Mouse (Mus musculus) embryonic facial prominence, embryonic 15.5 days (tissue): ENCODE data around the gene Tardbp. TPM values are rescaled to one million over a fixed set of nuclear protein-coding genes. Genes with fewer than 3 reads are reported as not detected.

Experiments
- ATAC-seq: fragments of 200-750 bp; cut with Nextera tagmentation; 2 replicates; pipeline ENCODE4 v1.8.0; 2017; ENCODE audit warnings: low read depth, moderate TSS enrichment; ENCODE audit not compliant: insufficient number of reproducible peaks, low FRiP score, low TSS enrichment
- H3K27ac ChIP-seq: fragments of 300-500 bp; sonication (generic); replicated peaks from 2 replicates; pipeline ENCODE4 v1.5.1; 2015; ENCODE audit warnings: mild to moderate bottlenecking, inconsistent platforms
- H3K27me3 ChIP-seq: fragments of 300-500 bp; sonication (generic); 2 replicates; pipeline ENCODE4 v1.6.1; 2015; ENCODE audit warnings: inconsistent platforms
- H3K36me3 ChIP-seq: fragments of 300-500 bp; sonication (generic); 2 replicates; pipeline ENCODE4 v1.6.1; 2015; ENCODE audit warnings: mild to moderate bottlenecking, inconsistent platforms
- H3K4me1 ChIP-seq: fragments of 300-500 bp; sonication (generic); 2 replicates; pipeline ENCODE4 v1.6.1; 2015; ENCODE audit warnings: inconsistent platforms
- H3K4me2 ChIP-seq: fragments of 300-500 bp; sonication (generic); replicated peaks from 2 replicates; pipeline ENCODE4 v1.6.1; 2015; ENCODE audit warnings: mild to moderate bottlenecking, inconsistent platforms
- H3K4me3 ChIP-seq: fragments of 300-500 bp; sonication (generic); replicated peaks from 2 replicates; pipeline ENCODE4 v1.5.1; 2015; ENCODE audit warnings: mild to moderate bottlenecking, inconsistent platforms
- H3K9ac ChIP-seq: fragments of 300-500 bp; sonication (generic); 2 replicates; pipeline ENCODE4 v1.6.1; 2015; ENCODE audit warnings: inconsistent platforms
- H3K9me3 ChIP-seq: fragments of 300-500 bp; sonication (generic); replicated peaks from 2 replicates; pipeline ENCODE4 v1.6.1; 2016; ENCODE audit warnings: inconsistent platforms
- WGBS: fragments of 180-500 bp; shearing (Covaris S2); methylation state at CpG from one replicate; pipeline ENCODE4 v1.1.7; 2015; 5-methylcytosine and 5-hydroxymethylcytosine counted together
- polyA plus RNA-seq: library from polyadenylated mRNA; unstranded; fragments of >200 nt; fragmentation: Nextera tagmentation; extraction: Ambion mirVana; gene quantifications from 2 replicates; pipeline ENCODE4 v1.2.1, GENCODE M21; 2015

The Tardbp gene
- polyA plus RNA-seq, 1 experiment from 2014 or later = 282 TPM

DNA sequence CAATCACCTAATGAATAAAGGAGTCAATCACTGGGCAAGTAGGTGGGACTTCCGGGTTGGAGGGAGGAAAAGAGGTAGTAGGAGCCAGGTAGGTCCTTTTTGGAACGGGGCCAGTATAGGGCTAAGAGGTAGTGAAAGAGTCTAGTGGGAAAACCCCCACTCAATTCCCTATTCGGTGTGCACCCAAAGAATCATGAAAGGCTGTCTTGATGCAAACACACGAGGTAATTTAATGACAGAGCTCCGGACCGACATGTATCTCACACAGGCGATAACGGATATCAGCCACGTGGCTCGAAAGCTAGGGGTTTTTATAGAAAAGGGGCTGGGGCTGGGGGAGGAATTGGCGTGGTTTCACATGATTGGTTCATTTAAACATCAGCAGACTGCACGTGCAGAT lies 28.0 kb downstream of the Tardbp start:
- H3K36me3 ChIP-seq = peaks cover 57% of the 10 kb centered on the region
- H3K4me2 ChIP-seq = no peak overlapping the region
- H3K9me3 ChIP-seq = no peaks in the 10 kb centered on the region
- 90% methylated on average over 12 of the region's 12 CpGs for WGBS
- H3K9ac ChIP-seq = no peak overlapping the region
- ATAC-seq = no peak
- no peak overlapping the region for H3K27ac ChIP-seq
- no peaks in the 10 kb centered on the region for H3K4me1 ChIP-seq
- no peak overlapping the region for H3K4me3 ChIP-seq
- H3K27me3 ChIP-seq = no peaks in the 10 kb centered on the region

DNA sequence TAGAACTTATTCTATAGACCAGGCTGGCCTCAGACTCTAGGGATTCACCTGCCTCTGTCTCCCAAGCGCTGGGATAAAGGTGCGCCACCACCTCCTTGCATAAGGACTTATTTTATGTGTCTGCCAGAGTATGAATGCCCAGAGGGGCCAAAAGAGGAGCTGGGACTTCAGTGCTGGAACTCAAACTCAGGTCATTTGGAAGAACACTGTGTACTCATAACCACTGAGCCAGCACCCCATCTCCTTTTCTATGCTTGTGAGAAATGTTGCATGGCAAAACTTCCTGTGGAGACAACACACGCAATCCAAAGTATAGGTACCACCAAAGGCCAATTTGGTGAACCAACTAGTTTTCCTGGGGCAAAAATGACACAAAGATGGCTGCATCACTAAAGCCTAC lies 30.1 kb downstream of the Tardbp start:
- no peak for ATAC-seq
- Histone ChIP-seq H3K36me3 (peaks cover 63% of the 10 kb centered on the region), H3K9me3 (no peaks in the 10 kb centered on the region), H3K9ac (no peak overlapping the region), H3K4me1 (peaks cover 17% of the 10 kb centered on the region), H3K4me3 (no peak overlapping the region), H3K27ac (no peak overlapping the region), H3K4me2 (no peak overlapping the region), H3K27me3 (no peaks in the 10 kb centered on the region)
- WGBS = 96% methylated on average over 3 of the region's 3 CpGs

GRCm38 (mm10) chr4:148595916-148596315 lies 30.9 kb downstream of the Tardbp start:
- WGBS = 82% methylated on average over 6 of the region's 6 CpGs
- no peak overlapping the region for H3K9ac ChIP-seq
- peaks cover 17% of the 10 kb centered on the region for H3K4me1 ChIP-seq
- no peak overlapping the region for H3K4me2 ChIP-seq
- no peaks in the 10 kb centered on the region for H3K9me3 ChIP-seq
- peaks cover 63% of the 10 kb centered on the region for H3K36me3 ChIP-seq
- no peak overlapping the region for H3K4me3 ChIP-seq
- no peaks in the 10 kb centered on the region for H3K27me3 ChIP-seq
- H3K27ac ChIP-seq = no peak overlapping the region
- no peak for ATAC-seq

DNA sequence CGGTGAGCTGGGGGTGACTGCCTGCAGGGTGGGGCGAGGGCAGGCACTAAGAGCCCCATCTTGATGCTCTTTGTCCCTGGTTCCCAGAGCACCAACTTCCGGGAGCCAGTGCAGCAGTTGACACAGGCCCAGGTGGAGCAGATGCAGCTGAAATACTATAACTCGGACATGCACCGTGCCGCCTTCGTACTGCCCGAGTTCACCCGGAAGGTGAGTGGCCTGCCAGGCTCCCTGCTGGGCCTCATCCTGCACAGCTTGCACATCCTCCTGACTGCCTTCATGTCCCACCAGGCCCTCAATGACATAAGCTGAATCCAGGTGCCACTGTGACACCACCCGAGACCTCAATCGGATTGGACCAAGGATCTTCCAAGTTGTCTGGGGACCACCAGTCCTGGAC lies 32.8 kb downstream of the Tardbp start:
- Histone ChIP-seq H3K9me3 (no peaks in the 10 kb centered on the region), H3K27me3 (no peaks in the 10 kb centered on the region), H3K4me3 (no peak overlapping the region), H3K4me2 (no peak overlapping the region), H3K36me3 (peaks cover 58% of the 10 kb centered on the region), H3K9ac (no peak overlapping the region), H3K4me1 (peaks cover 25% of the 10 kb centered on the region), H3K27ac (no peak overlapping the region)
- ATAC-seq = no peak
- WGBS = 94% methylated on average over 11 of the region's 11 CpGs

- H3K9me3 ChIP-seq = no peaks in the 10 kb centered on the region
- H3K27me3 ChIP-seq = no peaks in the 10 kb centered on the region
- H3K4me1 ChIP-seq = peaks cover 25% of the 10 kb centered on the region
- peak overlapping the region; percentile 55; the same call in 1 of the 2 replicates for H3K27ac ChIP-seq
- peak overlapping the region; percentile 99 for H3K4me3 ChIP-seq
- peak; percentile 31 for ATAC-seq
- peaks cover 36% of the 10 kb centered on the region for H3K36me3 ChIP-seq
- peak overlapping the region; percentile 89 for H3K4me2 ChIP-seq
- WGBS = under 1% methylated on average over 53 of the region's 53 CpGs
- H3K9ac ChIP-seq = peak overlapping the region; percentile 83
Observed at GRCm38 (mm10) chr4:148591637-148592380, 35.0 kb downstream of the Tardbp start.

GRCm38 (mm10) chr4:148591171-148591630 lies 35.6 kb downstream of the Tardbp start, which contains the start of gene Srm:
Gene Srm (plus strand): TSS chr4:148591503.
- Histone ChIP-seq H3K4me1 (peaks cover 25% of the 10 kb centered on the region), H3K27me3 (no peaks in the 10 kb centered on the region), H3K36me3 (peaks cover 30% of the 10 kb centered on the region), H3K9ac (peak within 1 kb of the TSS; percentile 83), H3K9me3 (no peaks in the 10 kb centered on the region), H3K4me2 (peak within 1 kb of the TSS; percentile 89), H3K4me3 (peak within 1 kb of the TSS; percentile 99), H3K27ac (peak within 1 kb of the TSS; percentile 79)
- ATAC-seq = peak; percentile 100
- under 1% methylated on average over 50 of the region's 50 CpGs for WGBS

- 5% methylated on average over 18 of the region's 18 CpGs for WGBS
- Histone ChIP-seq H3K4me3 (peak overlapping the region; percentile 99), H3K9ac (peak overlapping the region; percentile 83), H3K36me3 (peaks cover 24% of the 10 kb centered on the region), H3K27ac (peak overlapping the region; percentile 79), H3K27me3 (no peaks in the 10 kb centered on the region), H3K9me3 (no peaks in the 10 kb centered on the region), H3K4me1 (peaks cover 25% of the 10 kb centered on the region), H3K4me2 (peak overlapping the region; percentile 89)
- ATAC-seq = no peak
Observed at GRCm38 (mm10) chr4:148590421-148591170, 36.2 kb downstream of the Tardbp start.

DNA sequence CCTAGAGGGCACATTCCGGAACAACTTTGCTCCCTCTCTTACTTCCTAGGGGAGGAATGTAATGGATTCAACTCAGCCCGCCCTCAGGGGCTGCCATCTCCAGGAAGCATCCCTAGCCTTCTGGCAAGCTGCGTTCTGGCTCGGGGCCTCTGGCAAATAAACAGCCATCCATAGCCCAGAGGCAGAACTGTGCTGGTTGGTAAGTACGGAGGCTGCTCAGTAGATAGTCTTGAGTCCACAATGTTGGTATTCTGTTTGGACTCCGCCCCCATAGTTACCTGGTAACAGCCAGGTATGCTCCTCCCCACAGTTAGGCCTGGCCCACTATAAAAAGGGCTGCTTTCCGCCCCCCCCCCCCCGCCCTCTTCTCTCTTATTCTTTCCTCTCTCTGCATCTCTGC lies 37.3 kb downstream of the Tardbp start:
- peaks cover 14% of the 10 kb centered on the region for H3K36me3 ChIP-seq
- WGBS = 41% methylated on average over 8 of the region's 8 CpGs
- H3K27me3 ChIP-seq = no peaks in the 10 kb centered on the region
- ATAC-seq = no peak
- H3K27ac ChIP-seq = no peak overlapping the region
- H3K4me1 ChIP-seq = peaks cover 25% of the 10 kb centered on the region
- no peak overlapping the region for H3K4me3 ChIP-seq
- H3K4me2 ChIP-seq = no peak overlapping the region
- no peaks in the 10 kb centered on the region for H3K9me3 ChIP-seq
- H3K9ac ChIP-seq = no peak overlapping the region

DNA sequence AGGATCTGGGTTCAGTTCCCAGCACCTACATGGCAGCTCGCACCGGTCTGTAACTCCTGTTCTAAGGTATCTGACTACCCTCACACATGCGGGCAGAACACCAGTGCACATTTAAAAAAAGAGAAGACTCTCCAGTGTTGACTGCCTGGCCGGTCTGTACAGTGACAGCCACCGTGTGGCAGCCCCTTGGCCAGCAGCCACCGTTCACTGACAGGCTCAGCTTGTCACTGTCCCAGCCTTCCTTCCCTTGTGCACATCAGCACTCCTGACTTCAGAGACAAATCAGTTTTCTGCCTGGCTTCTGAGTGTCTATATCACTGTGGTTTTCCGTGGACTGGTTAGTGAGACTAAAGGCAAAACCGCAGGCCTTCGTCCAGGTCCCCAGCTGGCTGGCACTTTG lies 38.0 kb downstream of the Tardbp start:
- ATAC-seq = no peak
- no peak overlapping the region for H3K9ac ChIP-seq
- no peak overlapping the region for H3K27ac ChIP-seq
- no peak overlapping the region for H3K4me3 ChIP-seq
- H3K9me3 ChIP-seq = no peaks in the 10 kb centered on the region
- H3K4me1 ChIP-seq = peaks cover 25% of the 10 kb centered on the region
- H3K36me3 ChIP-seq = peaks cover 6% of the 10 kb centered on the region
- no peaks in the 10 kb centered on the region for H3K27me3 ChIP-seq
- H3K4me2 ChIP-seq = no peak overlapping the region
- 74% methylated on average over 9 of the region's 9 CpGs for WGBS

DNA sequence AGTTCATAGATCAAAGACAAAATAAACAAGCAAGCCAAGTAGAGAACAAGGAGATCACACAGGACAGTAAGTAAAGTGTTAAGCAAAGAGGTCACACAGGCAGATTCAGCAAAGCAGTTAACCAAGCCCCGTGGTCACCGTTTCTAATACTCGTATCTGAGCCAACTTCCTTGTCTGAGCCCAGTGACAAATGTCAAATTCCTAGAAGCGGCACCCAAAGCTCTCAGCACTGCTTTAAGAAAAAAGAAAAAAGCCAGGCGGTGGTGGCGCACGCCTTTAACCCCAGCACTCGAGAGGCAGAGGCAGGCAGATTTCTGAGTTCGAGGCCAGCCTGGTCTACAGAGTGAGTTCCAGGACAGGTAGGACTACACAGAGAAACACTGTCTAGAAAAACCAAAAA lies 40.2 kb downstream of the Tardbp start:
- H3K4me2 ChIP-seq = no peak overlapping the region
- no peak for ATAC-seq
- no peak overlapping the region for H3K27ac ChIP-seq
- peaks cover 16% of the 10 kb centered on the region for H3K36me3 ChIP-seq
- H3K9ac ChIP-seq = no peak overlapping the region
- H3K27me3 ChIP-seq = no peaks in the 10 kb centered on the region
- H3K9me3 ChIP-seq = no peaks in the 10 kb centered on the region
- WGBS = 80% methylated on average over 9 of the region's 9 CpGs
- no peak overlapping the region for H3K4me3 ChIP-seq
- H3K4me1 ChIP-seq = 0 out of 2 replicates have a peak, but pooled peaks cover 9% of the 10 kb centered on the region

- ATAC-seq = no peak
- H3K4me1 ChIP-seq = no peaks in the 10 kb centered on the region
- no peak overlapping the region for H3K9ac ChIP-seq
- no peaks in the 10 kb centered on the region for H3K9me3 ChIP-seq
- no peak overlapping the region for H3K27ac ChIP-seq
- peaks cover 49% of the 10 kb centered on the region for H3K36me3 ChIP-seq
- WGBS = 69% methylated on average over 4 of the region's 4 CpGs
- no peaks in the 10 kb centered on the region for H3K27me3 ChIP-seq
- no peak overlapping the region for H3K4me3 ChIP-seq
- H3K4me2 ChIP-seq = no peak overlapping the region
Observed at GRCm38 (mm10) chr4:148583257-148583656, 43.6 kb downstream of the Tardbp start.
